Mouse (Mus musculus) heart, adult 11 months (tissue): ENCODE results near the gene Slc16a14.

Source experiments
- DNase-seq: peaks from one replicate; pipeline ENCODE4 v3.0.0; 2022

The Slc16a14 gene

DNA sequence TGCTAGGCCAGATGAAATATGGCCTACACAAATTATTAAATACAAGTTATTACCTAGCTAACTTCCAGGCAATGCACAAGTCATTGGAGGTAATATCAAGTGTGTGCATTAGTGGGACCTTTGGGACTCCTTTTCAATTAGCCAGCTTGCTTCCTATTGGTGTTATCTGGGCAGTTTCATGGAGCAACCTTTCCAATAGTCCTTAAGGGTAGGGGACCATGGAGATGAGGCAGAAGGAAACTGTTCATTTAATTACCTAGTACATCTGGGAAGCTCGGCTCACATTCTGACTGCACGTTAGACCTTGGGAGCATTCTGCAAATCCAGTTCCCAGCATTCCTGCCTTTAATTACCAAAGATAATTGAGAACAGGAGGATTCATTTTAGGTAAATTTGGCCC is 30.5 kb downstream of the Slc16a14 start:
- no peak for DNase-seq

DNA sequence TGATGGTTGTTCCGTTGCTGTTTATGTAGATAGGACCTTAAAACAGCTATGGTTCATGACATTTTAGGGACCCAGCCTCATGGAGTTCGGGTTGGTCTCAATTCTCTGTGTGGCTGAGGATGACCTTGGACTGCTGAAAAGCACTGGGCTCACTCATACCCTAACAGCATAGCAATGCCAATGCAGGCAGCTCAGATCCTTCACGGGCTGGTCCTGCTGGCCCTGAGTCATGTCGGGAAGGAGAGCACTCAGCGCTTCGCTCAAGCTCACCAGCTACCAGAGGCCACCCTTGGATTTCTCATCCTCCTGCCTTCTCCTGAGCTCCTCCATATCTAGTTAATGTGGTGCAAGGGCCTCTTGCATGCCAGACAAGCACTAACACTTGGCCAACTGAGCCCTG is 35.8 kb downstream of the Slc16a14 start:
- no peak for DNase-seq

DNA sequence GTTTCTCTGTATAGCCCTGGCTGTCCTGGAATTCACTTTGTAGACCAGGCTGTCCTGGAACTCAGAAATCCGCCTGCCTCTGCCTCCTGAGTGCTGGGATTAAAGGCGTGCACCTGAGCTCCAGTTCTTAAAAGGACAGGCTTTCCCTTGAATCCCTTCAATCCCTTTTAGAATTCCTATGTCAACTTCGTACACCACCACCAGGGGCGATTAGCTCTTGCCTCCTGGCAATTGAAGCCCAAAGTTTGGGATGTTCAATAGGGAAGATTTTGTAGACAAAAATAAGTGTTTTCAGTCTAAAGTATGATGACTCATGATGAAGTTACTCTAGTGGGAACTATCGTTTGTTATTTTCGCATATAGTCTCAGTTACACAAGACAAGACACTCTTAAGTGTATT is 37.6 kb downstream of the Slc16a14 start:
- no peak for DNase-seq

- DNase-seq: no peak
Measured at GRCm38 (mm10) chr1:84891746-84892145, 43.2 kb downstream of the Slc16a14 start.

DNA sequence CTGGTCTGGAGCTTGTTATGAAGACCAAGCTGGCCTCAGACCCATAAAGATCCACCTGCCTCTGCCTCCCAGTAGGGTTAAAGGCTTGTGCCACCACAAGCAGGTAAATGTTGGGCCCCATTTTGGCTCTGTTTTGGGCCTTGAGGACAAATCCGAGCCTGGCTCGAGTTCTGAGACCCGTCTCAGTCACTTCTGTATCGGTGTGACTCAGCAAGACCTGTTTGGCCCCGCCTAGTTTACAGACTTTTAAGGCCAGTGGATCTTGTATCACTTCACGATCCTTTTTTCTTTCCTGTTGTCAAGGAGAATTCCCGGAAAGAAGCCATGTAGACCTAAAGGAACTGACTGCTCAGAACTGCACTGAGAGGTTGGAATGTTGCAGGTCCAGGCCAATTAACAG is 44.4 kb downstream of the Slc16a14 start:
- no peak for DNase-seq

- DNase-seq: no peak
Measured at GRCm38 (mm10) chr1:84890005-84890393, 44.9 kb downstream of the Slc16a14 start.

GRCm38 (mm10) chr1:84889330-84890004 is 45.5 kb downstream of the Slc16a14 start:
- no peak for DNase-seq

DNA sequence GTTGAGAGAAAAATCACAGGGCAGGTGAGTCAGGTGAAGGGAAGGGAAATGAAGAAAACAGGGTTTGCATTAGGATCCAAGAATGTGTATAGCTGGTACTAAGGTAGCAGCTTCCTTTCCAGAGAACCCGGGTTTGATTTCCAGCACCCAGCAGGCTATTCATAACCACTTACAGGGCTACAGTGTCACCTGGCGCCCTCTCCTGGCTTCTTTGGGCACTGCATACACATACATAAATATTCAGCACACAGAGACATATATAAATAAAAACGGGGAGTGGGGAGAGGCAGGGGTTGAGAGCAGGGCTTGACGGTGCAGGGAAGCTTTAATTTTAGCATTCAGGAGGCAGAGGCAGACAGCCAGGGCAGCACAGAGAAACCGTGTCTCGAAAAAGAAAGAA is 49.0 kb downstream of the Slc16a14 start:
- no peak for DNase-seq

DNA sequence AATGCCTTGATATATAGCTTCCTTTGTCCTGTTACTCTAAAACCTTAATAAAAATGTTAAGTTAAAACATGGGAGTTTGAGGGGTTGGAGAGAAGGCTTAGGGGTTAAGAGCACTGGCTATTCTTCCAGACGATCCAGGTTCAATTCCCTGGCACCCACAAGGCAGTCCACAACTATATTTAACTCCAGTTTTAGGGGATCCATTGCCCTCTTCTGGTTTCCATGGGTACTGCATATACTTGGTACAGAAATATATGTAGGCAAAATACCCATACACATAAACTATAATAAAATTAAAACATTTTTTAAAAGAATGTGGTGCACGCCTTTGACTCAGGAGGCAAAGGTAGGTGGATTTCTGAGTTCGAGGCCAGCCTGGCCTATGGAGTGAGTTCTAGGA is 49.8 kb downstream of the Slc16a14 start:
- no peak for DNase-seq

DNA sequence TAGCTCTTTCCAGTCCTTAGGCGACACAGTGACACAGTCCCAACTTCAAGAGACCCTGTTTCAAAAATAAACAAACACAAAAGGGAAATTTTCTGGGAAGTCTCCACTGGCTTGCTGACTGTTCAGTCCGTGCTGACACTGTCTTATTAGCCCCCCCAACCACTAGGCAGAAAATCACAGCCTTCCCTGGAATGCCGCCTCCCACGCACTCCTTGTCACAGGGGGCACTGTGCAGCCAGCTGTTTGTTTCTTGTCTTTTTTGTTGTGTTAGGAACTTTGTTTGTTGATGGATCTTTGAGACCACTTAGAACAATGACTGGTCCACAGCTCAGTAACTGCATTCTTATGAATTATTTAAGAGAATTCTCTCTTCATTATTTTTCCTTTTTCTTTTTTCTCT is 51.0 kb downstream of the Slc16a14 start:
- DNase-seq: no peak

DNA sequence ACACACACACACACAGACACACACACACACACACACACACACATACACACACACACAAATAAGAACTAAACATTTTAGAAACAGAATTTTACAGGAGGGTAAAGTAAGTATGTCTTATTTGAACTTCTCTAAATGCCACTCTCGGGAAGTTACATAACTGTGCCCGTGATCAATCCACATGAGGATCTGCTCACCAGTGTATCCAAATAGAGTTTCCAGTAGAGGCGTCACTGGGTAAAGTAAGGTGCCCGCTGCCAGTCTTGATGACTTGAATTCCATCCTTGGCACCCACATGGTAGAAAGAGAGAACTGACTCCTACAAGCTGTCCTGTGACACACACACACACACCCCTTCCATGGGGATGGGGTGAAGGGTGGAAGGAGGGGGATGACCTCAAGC is 52.0 kb downstream of the Slc16a14 start:
- no peak for DNase-seq

- no peak for DNase-seq
Measured at GRCm38 (mm10) chr1:84882066-84882532, 52.8 kb downstream of the Slc16a14 start.

GRCm38 (mm10) chr1:84881248-84882065 is 53.5 kb downstream of the Slc16a14 start:
- DNase-seq: peak; percentile 93

- no peak for DNase-seq
Measured at GRCm38 (mm10) chr1:84879571-84880120, 55.3 kb downstream of the Slc16a14 start.

DNA sequence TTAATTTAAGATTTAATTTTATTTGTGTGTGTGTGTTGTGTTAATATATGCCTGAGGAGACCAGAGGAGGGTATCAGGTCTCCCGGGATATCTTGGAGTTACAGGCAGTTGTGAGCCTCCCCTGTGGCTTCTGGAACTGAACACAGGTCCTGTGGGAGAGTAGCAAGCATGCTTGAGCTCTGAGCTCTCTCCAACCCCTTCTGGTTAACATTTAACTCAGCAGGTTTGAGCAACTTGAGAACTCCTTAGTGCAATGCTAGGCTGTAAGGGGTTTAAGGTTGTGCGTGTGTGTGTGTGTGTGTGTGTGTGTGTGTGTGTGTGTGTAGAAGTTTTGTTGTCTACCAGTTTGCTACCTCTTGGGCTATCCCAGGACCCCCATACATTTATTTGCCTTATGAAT is 57.3 kb downstream of the Slc16a14 start:
- no peak for DNase-seq

DNA sequence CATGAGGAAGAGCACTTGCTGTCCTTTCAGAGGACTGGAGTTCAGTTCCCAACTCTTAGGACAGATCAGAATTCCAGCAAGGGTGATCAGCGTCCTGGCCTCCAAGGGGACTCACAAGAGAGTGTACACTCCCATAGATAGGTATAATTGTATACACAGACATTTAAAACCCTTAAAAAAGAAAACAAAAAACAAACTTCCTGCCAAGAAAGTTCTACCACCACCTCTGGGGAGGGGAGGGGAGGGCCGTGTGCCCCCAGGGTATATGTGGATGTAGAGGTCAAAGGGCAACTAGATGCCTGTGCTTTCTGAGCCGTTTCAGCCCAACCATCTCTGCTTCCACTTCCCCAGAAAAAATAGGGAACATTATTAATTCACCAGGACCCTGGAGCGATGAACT is 62.0 kb downstream of the Slc16a14 start:
- DNase-seq: no peak

DNA sequence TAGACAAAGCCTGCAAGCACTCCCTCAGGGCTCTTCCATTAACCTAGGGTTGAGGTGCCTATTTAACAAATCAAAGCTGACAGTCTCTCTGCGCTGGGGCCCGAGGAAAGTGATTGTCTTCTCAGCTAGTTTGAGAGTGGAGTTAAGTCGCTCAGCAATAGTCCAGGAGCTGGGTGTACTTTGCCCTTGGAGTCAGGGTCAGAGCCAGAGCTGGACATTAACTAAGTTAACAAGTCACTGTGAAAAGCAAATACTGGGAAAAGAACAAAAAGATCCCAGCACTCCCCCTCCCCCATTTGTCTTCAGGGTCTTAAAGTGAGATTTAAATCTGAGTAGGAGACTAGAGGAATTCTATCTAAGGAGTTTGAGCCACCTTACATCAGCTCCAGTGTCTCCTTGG is 62.8 kb downstream of the Slc16a14 start:
- DNase-seq: no peak

DNA sequence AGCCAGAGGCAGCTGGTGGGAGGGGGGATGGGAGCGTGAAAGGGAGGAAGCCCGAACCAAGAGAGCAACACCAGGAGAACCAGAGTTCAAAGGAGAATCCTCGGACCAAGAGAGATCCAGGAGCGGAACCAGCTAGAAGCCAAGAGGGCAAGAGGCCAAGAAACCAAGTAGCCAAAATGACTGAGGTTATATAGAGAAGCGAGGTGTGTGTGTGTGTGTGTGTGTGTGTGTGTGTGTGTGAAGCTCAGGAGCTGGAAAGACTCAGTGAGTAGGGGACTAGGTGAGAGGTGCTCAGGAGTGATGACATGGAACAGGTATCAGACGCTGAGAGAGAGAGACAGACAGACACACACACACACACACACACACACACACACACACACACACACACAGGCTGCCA is 63.8 kb downstream of the Slc16a14 start:
- no peak for DNase-seq

GRCm38 (mm10) chr1:84869498-84869897 is 65.4 kb downstream of the Slc16a14 start:
- no peak for DNase-seq

- no peak for DNase-seq
Measured at GRCm38 (mm10) chr1:84868841-84869240, 66.1 kb downstream of the Slc16a14 start.

DNA sequence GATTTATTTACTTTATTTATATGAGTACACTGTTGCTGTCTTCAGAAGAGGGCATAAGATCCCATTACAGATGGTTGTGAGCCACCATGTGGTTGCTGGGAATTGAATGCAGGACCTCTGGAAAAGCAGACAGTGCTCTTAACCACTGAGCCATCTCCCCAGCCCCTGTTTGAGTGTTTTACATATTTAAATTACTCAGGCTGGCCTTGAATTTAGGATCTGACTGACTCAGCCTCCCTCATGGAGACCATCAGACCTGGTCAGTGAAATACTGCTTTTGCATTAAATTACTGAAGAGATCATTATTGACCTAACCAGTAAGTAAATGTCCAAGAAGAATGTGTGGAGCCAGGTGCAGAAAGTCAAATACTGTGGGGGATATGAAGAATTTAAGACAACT is 66.6 kb downstream of the Slc16a14 start:
- no peak for DNase-seq

DNA sequence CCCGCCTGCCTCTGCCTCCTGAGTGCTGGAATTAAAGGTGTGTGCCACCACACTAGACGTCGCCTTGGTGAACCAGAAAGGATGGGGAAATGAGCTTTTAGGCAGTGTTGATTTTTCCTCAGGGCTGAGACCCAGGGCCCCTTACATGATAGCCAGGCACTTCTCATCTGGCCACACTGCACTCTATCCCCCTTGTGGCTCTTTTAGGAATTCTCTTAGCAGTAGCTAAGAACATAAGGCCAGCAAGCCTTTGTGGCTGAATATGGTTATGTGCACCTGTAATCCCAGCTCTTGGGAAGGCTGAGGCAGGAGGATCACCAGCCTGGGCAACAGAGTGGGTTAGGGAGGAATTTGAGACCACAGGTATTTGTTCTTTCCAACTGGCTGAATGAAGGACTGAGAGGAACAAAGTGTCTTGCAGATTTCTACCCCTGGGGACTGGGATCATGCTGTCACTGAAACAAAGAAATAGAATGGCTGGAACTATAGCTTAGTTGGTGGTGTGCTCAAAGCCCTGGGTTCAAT is 68.2 kb downstream of the Slc16a14 start:
- DNase-seq: no peak

- no peak for DNase-seq
Measured at GRCm38 (mm10) chr1:84866231-84866630, 68.7 kb downstream of the Slc16a14 start.

- no peak for DNase-seq
Measured at GRCm38 (mm10) chr1:84864645-84865044, 70.3 kb downstream of the Slc16a14 start.
